Mouse (Mus musculus): ENCODE results near the gene Arpc5l. TPM values are rescaled to one million over a fixed set of nuclear protein-coding genes. Genes with fewer than 3 reads are reported as not detected.

Arpc5l gene
- polyA plus RNA-seq, 1 experiment from 2014 or later = 74.0 TPM

GRCm38 (mm10) chr2:39011264-39011663 is 6.1 kb downstream of the Arpc5l start:
- no peak overlapping the region for H3K9ac ChIP-seq
- ATAC-seq (ENCODE audit: low read depth) = no peak
- H3K4me2 ChIP-seq = no peak overlapping the region
- H3K4me3 ChIP-seq (replicated peaks) = no peak overlapping the region
- no peak for DNase-seq
- no peaks in the 10 kb centered on the region for H3K27me3 ChIP-seq
- H3K4me1 ChIP-seq (replicated peaks) = peaks cover 58% of the 10 kb centered on the region
- peak overlapping the region; percentile 18; the same call in 1 of the 2 replicates for H3K27ac ChIP-seq
- no peaks in the 10 kb centered on the region for H3K9me3 ChIP-seq (replicated peaks)
- peaks cover 48% of the 10 kb centered on the region for H3K36me3 ChIP-seq

- H3K36me3 ChIP-seq = peaks cover 55% of the 10 kb centered on the region
- 80% methylated on average over 3 of the region's 3 CpGs for WGBS (ENCODE audit: insufficient replicate concordance)
- ATAC-seq (ENCODE audit: low read depth) = no peak
Measured at GRCm38 (mm10) chr2:39011971-39012370, 6.8 kb downstream of the Arpc5l start.

GRCm38 (mm10) chr2:39012768-39013279 is 7.7 kb downstream of the Arpc5l start:
- 0 out of 2 replicates have a peak overlapping the region, but pooled peaks have one; percentile 1 for H3K27ac ChIP-seq
- H3K4me2 ChIP-seq = no peak overlapping the region
- no peak overlapping the region for H3K4me3 ChIP-seq (replicated peaks)
- H3K9me3 ChIP-seq (replicated peaks) = no peaks in the 10 kb centered on the region
- H3K36me3 ChIP-seq = peaks cover 62% of the 10 kb centered on the region
- no peak for ATAC-seq (ENCODE audit: low read depth)
- peaks cover 45% of the 10 kb centered on the region for H3K4me1 ChIP-seq (replicated peaks)
- WGBS (ENCODE audit: insufficient replicate concordance) = 75% methylated on average over 7 of the region's 7 CpGs
- H3K9ac ChIP-seq = no peak overlapping the region
- H3K27me3 ChIP-seq = no peaks in the 10 kb centered on the region
- no peak for DNase-seq

More at GRCm38 (mm10) chr2:39011971-39012370, 6.8 kb downstream of the Arpc5l start:
- Histone ChIP-seq H3K9me3 (replicated peaks) (no peaks in the 10 kb centered on the region), H3K4me2 (no peak overlapping the region), H3K9ac (no peak overlapping the region), H3K4me1 (replicated peaks) (peaks cover 51% of the 10 kb centered on the region), H3K27me3 (no peaks in the 10 kb centered on the region), H3K27ac (0 out of 2 replicates have a peak overlapping the region, but pooled peaks have one; percentile 18), H3K4me3 (replicated peaks) (no peak overlapping the region)
- no peak for DNase-seq

- WGBS (ENCODE audit: insufficient replicate concordance) = 64% methylated on average over 3 of the region's 3 CpGs
- Histone ChIP-seq H3K4me1 (replicated peaks) (peaks cover 14% of the 10 kb centered on the region), H3K9ac (no peak overlapping the region), H3K27ac (no peak overlapping the region), H3K27me3 (no peaks in the 10 kb centered on the region), H3K9me3 (replicated peaks) (no peaks in the 10 kb centered on the region), H3K4me2 (no peak overlapping the region), H3K4me3 (replicated peaks) (no peak overlapping the region), H3K36me3 (peaks cover 92% of the 10 kb centered on the region)
- ATAC-seq (ENCODE audit: low read depth) (no peak), DNase-seq (no peak)
Measured at GRCm38 (mm10) chr2:39016581-39016980, 11.4 kb downstream of the Arpc5l start.

- ATAC-seq (ENCODE audit: low read depth) (no peak), DNase-seq (no peak)
- 87% methylated on average over 1 of the region's 1 CpGs for WGBS (ENCODE audit: insufficient replicate concordance)
- H3K9ac ChIP-seq = no peak overlapping the region
- H3K36me3 ChIP-seq = peaks cover 88% of the 10 kb centered on the region
- no peak overlapping the region for H3K27ac ChIP-seq
- no peak overlapping the region for H3K4me2 ChIP-seq
- no peaks in the 10 kb centered on the region for H3K4me1 ChIP-seq (replicated peaks)
- H3K9me3 ChIP-seq (replicated peaks) = no peaks in the 10 kb centered on the region
- H3K4me3 ChIP-seq (replicated peaks) = no peak overlapping the region
- H3K27me3 ChIP-seq = no peaks in the 10 kb centered on the region
Measured at GRCm38 (mm10) chr2:39020004-39020403, 14.9 kb downstream of the Arpc5l start.

- DNase-seq = no peak
- Histone ChIP-seq H3K4me3 (replicated peaks) (no peak overlapping the region), H3K9ac (no peak overlapping the region), H3K27me3 (no peaks in the 10 kb centered on the region), H3K4me1 (replicated peaks) (peaks cover 9% of the 10 kb centered on the region), H3K27ac (no peak overlapping the region), H3K4me2 (no peak overlapping the region), H3K9me3 (replicated peaks) (no peaks in the 10 kb centered on the region), H3K36me3 (peaks cover 74% of the 10 kb centered on the region)
- 82% methylated on average over 1 of the region's 1 CpGs for WGBS (ENCODE audit: insufficient replicate concordance)
- ATAC-seq (ENCODE audit: low read depth) = no peak
Measured at GRCm38 (mm10) chr2:39031611-39032010, 26.5 kb downstream of the Arpc5l start.

- H3K36me3 ChIP-seq = peaks cover 63% of the 10 kb centered on the region
- H3K4me2 ChIP-seq = no peak overlapping the region
- no peak for DNase-seq
Measured at GRCm38 (mm10) chr2:39040215-39040614, 35.1 kb downstream of the Arpc5l start.

GRCm38 (mm10) chr2:39048515-39048914 is 43.4 kb downstream of the Arpc5l start:
- H3K4me1 ChIP-seq (replicated peaks) = no peaks in the 10 kb centered on the region
- 92% methylated on average over 1 of the region's 1 CpGs for WGBS (ENCODE audit: insufficient replicate concordance)

More at GRCm38 (mm10) chr2:39040215-39040614, 35.1 kb downstream of the Arpc5l start:
- Histone ChIP-seq H3K9me3 (replicated peaks) (no peaks in the 10 kb centered on the region), H3K27me3 (no peaks in the 10 kb centered on the region), H3K4me3 (replicated peaks) (no peak overlapping the region), H3K27ac (no peak overlapping the region), H3K9ac (no peak overlapping the region), H3K4me1 (replicated peaks) (no peaks in the 10 kb centered on the region)
- WGBS (ENCODE audit: insufficient replicate concordance) = 89% methylated on average over 1 of the region's 1 CpGs
- ATAC-seq (ENCODE audit: low read depth) = no peak

GRCm38 (mm10) chr2:39064687-39065399 is 59.7 kb downstream of the Arpc5l start:
- H3K4me2 ChIP-seq = peak overlapping the region; percentile 88
- no peak for DNase-seq
- peak; percentile 81 for ATAC-seq (ENCODE audit: low read depth)
- peak overlapping the region; percentile 93 for H3K27ac ChIP-seq
- H3K27me3 ChIP-seq = no peaks in the 10 kb centered on the region
- H3K9ac ChIP-seq = peak overlapping the region; percentile 97
- H3K4me1 ChIP-seq (replicated peaks) = peaks cover 17% of the 10 kb centered on the region
- WGBS (ENCODE audit: insufficient replicate concordance) = 3% methylated on average over 25 of the region's 25 CpGs
- peak overlapping the region; percentile 97 for H3K4me3 ChIP-seq (replicated peaks)
- no peaks in the 10 kb centered on the region for H3K9me3 ChIP-seq (replicated peaks)
- H3K36me3 ChIP-seq = peaks cover 16% of the 10 kb centered on the region

More at GRCm38 (mm10) chr2:39048515-39048914, 43.4 kb downstream of the Arpc5l start:
- H3K27ac ChIP-seq = no peak overlapping the region
- no peaks in the 10 kb centered on the region for H3K27me3 ChIP-seq
- no peak overlapping the region for H3K4me3 ChIP-seq (replicated peaks)
- no peak overlapping the region for H3K4me2 ChIP-seq
- no peak for ATAC-seq (ENCODE audit: low read depth)
- H3K36me3 ChIP-seq = peaks cover 78% of the 10 kb centered on the region
- H3K9me3 ChIP-seq (replicated peaks) = no peaks in the 10 kb centered on the region
- no peak overlapping the region for H3K9ac ChIP-seq
- no peak for DNase-seq

Other genes with a start within 250 kb of the Arpc5l start
- 0.83 and 1.4 TPM in 2 replicates for gene Nr6a1, start 77.7 kb upstream of the Arpc5l start, polyA plus RNA-seq (2015; fragmentation: Nextera tagmentation; extraction: Ambion mirVana)
- gene Olfml2a, start 73.4 kb upstream of the Arpc5l start, polyA plus RNA-seq (2015; fragmentation: Nextera tagmentation; extraction: Ambion mirVana) = 0.08 and 0.12 TPM in 2 replicates
- gene Wdr38, start 7.9 kb upstream of the Arpc5l start, polyA plus RNA-seq (2015; fragmentation: Nextera tagmentation; extraction: Ambion mirVana) = 0.66 and 0.76 TPM in 2 replicates
- 845 and 923 TPM in 2 replicates for gene Rpl35, start 276 bp downstream of the Arpc5l start, polyA plus RNA-seq (2015; fragmentation: Nextera tagmentation; extraction: Ambion mirVana)
- gene Golga1, start 60.2 kb downstream of the Arpc5l start, polyA plus RNA-seq (2015; fragmentation: Nextera tagmentation; extraction: Ambion mirVana) = 9.9 and 11.3 TPM in 2 replicates
- 1.3 and 1.8 TPM in 2 replicates for gene Scai, start 185.4 kb downstream of the Arpc5l start, polyA plus RNA-seq (2015; fragmentation: Nextera tagmentation; extraction: Ambion mirVana)
- 52.3 and 63.6 TPM in 2 replicates for gene Ppp6c, start 221.1 kb downstream of the Arpc5l start, polyA plus RNA-seq (2015; fragmentation: Nextera tagmentation; extraction: Ambion mirVana)